Mouse (Mus musculus) C2C12 (cell line): ENCODE measurements around the gene Tnfsf10.

Experiments used
- CTCF ChIP-seq: IDR thresholded peaks from one replicate; pipeline ENCODE4 v1.5.1; 2011; ENCODE audit not compliant: control insufficient read depth, insufficient read depth, insufficient read length
- USF1 ChIP-seq: IDR thresholded peaks from one replicate; pipeline ENCODE4 v1.6.1; 2011; ENCODE audit warnings: low read depth, mild to moderate bottlenecking, control low read depth, moderate library complexity

DNA sequence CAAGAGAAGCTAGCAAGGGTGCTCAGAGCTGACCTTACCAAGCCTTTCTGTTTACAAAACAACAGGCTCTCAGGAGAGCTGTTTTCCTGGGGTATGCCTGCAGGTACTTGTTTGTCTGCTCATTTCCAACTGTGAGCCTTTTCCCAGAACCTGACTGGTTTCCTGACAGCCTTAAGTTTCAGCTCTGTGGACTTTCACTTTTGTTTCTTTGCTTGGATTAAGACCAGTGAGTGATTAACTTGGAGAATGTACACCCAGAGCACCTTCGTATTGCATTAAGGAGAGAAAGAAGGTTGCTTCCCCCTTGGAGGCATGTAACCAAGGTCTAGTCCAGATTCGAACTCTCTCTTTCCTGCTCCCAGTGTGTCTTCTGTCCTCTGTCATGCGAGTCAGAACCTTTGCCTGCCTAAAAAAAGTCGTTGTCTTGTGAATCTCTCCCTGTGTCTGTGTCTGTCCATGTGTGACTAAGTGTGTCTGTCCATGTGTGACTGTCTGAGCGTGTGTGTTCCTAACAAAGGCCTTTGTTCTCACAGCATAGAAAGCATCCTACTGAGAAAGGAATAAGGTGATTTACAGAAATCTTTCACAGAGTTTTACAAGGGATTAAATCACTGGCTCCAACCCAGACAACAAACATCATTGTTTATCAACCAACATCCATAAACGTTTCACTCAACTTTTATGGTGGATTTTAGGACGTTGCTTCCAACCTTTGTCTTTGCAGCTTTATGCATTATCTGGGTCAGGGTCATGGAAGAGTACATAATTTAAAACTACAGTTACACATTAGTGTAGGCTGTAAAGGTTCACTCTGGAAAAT lies 43.7 kb upstream of the Tnfsf10 start:
- TF ChIP-seq CTCF = no peak
- no peak for TF ChIP-seq USF1
